Mouse (Mus musculus) embryo, embryonic 10 days (tissue): Measurements from ENCODE around the gene Slc25a47.
"Not testable (repeated sequence)": the region's sequence is repeated elsewhere in the genome, so short reads cannot be mapped to it uniquely, and the experiment has no call there.

Source experiments
- DNase-seq: peaks from one replicate; pipeline ENCODE4 v3.0.0-alpha.2; 2015; ENCODE audit warnings: low spot score

Slc25a47 gene

GRCm38 (mm10) chr12:108826282-108826957 lies 9.4 kb upstream of the Slc25a47 start:
- DNase-seq = no peak

GRCm38 (mm10) chr12:108826958-108827535 lies 8.8 kb upstream of the Slc25a47 start:
- DNase-seq = no peak

GRCm38 (mm10) chr12:108827641-108828040 lies 8.2 kb upstream of the Slc25a47 start:
- no peak for DNase-seq

- DNase-seq = no peak
Observed at GRCm38 (mm10) chr12:108829636-108830035, 6.2 kb upstream of the Slc25a47 start.

- DNase-seq = no peak
Observed at GRCm38 (mm10) chr12:108830358-108830757, 5.5 kb upstream of the Slc25a47 start.

- DNase-seq = no peak
Observed at GRCm38 (mm10) chr12:108831966-108832643, 3.7 kb upstream of the Slc25a47 start.

GRCm38 (mm10) chr12:108832851-108833250 lies 3.0 kb upstream of the Slc25a47 start:
- no peak for DNase-seq

- DNase-seq = no peak
Observed at GRCm38 (mm10) chr12:108833408-108833807, 2.4 kb upstream of the Slc25a47 start.

- DNase-seq = no peak
Observed at GRCm38 (mm10) chr12:108834337-108834736, 1.5 kb upstream of the Slc25a47 start.

- DNase-seq = no peak
Observed at GRCm38 (mm10) chr12:108834786-108835185, 1.1 kb upstream of the Slc25a47 start.

- DNase-seq = peak; percentile 51
Observed at GRCm38 (mm10) chr12:108835208-108835839, 522 bp upstream of the Slc25a47 start.

- no peak for DNase-seq
Observed at GRCm38 (mm10) chr12:108836722-108837121, 876 bp downstream of the Slc25a47 start.

GRCm38 (mm10) chr12:108841181-108841580 lies 5.3 kb downstream of the Slc25a47 start:
- no peak for DNase-seq

- no peak for DNase-seq
Observed at GRCm38 (mm10) chr12:108842663-108843062, 6.8 kb downstream of the Slc25a47 start.

- not testable (repeated sequence) for DNase-seq
Observed at GRCm38 (mm10) chr12:108848033-108848432, 12.2 kb downstream of the Slc25a47 start.

- no peak for DNase-seq
Observed at GRCm38 (mm10) chr12:108849488-108850022, 13.7 kb downstream of the Slc25a47 start.

- peak; percentile 38 for DNase-seq
Observed at GRCm38 (mm10) chr12:108850129-108850528, 14.3 kb downstream of the Slc25a47 start.

- no peak for DNase-seq
Observed at GRCm38 (mm10) chr12:108850886-108851285, 15.0 kb downstream of the Slc25a47 start.

GRCm38 (mm10) chr12:108852822-108853221 lies 17.0 kb downstream of the Slc25a47 start:
- DNase-seq = no peak

GRCm38 (mm10) chr12:108855081-108855480 lies 19.2 kb downstream of the Slc25a47 start:
- no peak for DNase-seq

- DNase-seq = no peak
Observed at GRCm38 (mm10) chr12:108856186-108856585, 20.3 kb downstream of the Slc25a47 start.

- DNase-seq = no peak
Observed at GRCm38 (mm10) chr12:108857109-108857508, 21.3 kb downstream of the Slc25a47 start.
